Mouse (Mus musculus): ENCODE measurements around the gene Bcas1. TPM values are rescaled to one million over a fixed set of nuclear protein-coding genes. Genes with fewer than 3 reads are reported as not detected.
A peak's percentile ranks its signal among the peaks of the same experiment; 100 is the strongest.

Bcas1 gene
- polyA plus RNA-seq, 1 experiment from 2014 or later: not detected

DNA sequence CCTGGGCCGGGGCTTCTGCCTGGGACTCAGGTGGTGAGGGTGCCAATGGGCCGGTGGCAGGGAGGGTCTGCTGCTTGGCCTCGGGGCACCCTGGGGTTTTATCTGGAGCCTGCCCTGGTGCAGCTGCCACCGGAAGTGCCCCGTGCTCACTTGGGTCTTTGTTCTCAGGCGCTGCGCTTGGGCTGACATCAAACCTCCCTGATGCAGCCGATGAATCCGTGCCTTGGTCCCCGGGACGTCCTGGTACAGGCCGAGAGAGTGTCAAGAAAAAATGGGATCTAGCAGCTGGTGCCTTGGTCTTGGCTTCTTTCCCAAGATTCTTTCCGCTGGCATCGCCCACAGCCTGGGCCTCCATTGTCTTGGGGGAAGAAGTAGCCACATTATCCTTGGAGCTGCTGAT is 21.2 kb downstream of the Bcas1 start:
- no peaks in the 10 kb centered on the region for H3K36me3 ChIP-seq (ENCODE audit: control insufficient read depth, insufficient read depth, low read length)
- no peaks in the 10 kb centered on the region for H3K9me3 ChIP-seq (ENCODE audit: control insufficient read depth, low read length)
- H3K27me3 ChIP-seq (ENCODE audit: control insufficient read depth, insufficient read depth, low read length): peaks cover 13% of the 10 kb centered on the region; the same call in 1 of the 2 replicates
- no peak for ATAC-seq (ENCODE audit: low FRiP score, low TSS enrichment)
- 85% methylated on average over 14 of the region's 14 CpGs for WGBS
- H3K4me2 ChIP-seq (replicated peaks; ENCODE audit: low read depth, low read length): no peak overlapping the region
- H3K4me3 ChIP-seq (ENCODE audit: low read length): no peak overlapping the region
- H3K9ac ChIP-seq (ENCODE audit: low read depth, low read length): no peak overlapping the region
- H3K4me1 ChIP-seq (ENCODE audit: control insufficient read depth, insufficient read depth, low read length): no peaks in the 10 kb centered on the region
- no peak overlapping the region for H3K27ac ChIP-seq (ENCODE audit: low read depth, low read length)

DNA sequence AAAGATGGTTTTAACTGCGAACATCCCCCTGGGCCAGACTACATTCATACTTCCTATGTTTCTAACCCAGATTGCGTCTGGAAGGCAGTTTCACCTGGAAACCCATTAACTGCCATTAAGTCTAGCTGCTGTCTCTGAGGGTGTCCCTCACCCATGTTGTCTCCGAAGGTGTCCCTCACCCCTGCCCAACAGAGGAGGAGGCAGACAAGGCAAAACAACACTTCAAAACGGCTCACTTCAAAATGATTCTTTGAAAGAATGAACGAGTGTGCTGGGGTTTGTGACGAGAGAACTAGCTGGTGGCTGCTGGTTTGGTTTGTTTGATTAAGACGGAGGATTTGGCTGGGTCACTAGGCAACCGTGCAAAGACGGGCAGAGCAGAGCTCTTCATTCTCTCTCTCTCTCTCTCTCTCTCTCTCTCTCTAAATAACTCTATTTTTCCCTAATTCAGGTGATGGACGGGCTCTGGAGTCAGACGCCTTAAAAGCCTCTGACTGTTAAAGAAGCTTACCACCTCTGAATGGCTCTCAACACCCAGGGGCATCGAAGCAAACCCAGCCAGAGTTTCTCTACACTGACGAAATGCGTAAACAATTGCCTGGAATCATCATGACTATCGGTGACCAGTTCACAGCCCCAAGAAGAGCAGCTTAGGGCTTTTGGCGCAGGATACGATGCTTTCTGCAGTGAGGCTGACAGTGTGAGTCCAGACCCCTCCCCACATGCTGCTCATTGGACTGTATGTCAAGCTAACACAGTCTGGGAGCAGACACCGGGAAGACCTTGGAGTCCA is 22.7 kb downstream of the Bcas1 start:
- no peak overlapping the region for H3K9ac ChIP-seq (ENCODE audit: low read depth, low read length)
- no peak overlapping the region for H3K4me2 ChIP-seq (replicated peaks; ENCODE audit: low read depth, low read length)
- no peaks in the 10 kb centered on the region for H3K9me3 ChIP-seq (ENCODE audit: control insufficient read depth, low read length)
- 29% methylated on average over 18 of the region's 18 CpGs for WGBS
- H3K27me3 ChIP-seq (ENCODE audit: control insufficient read depth, insufficient read depth, low read length): peaks cover 8% of the 10 kb centered on the region; the same call in 1 of the 2 replicates
- no peak overlapping the region for H3K27ac ChIP-seq (ENCODE audit: low read depth, low read length)
- H3K4me3 ChIP-seq (ENCODE audit: low read length): no peak overlapping the region
- peaks cover 4% of the 10 kb centered on the region for H3K4me1 ChIP-seq (ENCODE audit: control insufficient read depth, insufficient read depth, low read length)
- H3K36me3 ChIP-seq (ENCODE audit: control insufficient read depth, insufficient read depth, low read length): no peaks in the 10 kb centered on the region
- ATAC-seq (ENCODE audit: low FRiP score, low TSS enrichment): no peak

DNA sequence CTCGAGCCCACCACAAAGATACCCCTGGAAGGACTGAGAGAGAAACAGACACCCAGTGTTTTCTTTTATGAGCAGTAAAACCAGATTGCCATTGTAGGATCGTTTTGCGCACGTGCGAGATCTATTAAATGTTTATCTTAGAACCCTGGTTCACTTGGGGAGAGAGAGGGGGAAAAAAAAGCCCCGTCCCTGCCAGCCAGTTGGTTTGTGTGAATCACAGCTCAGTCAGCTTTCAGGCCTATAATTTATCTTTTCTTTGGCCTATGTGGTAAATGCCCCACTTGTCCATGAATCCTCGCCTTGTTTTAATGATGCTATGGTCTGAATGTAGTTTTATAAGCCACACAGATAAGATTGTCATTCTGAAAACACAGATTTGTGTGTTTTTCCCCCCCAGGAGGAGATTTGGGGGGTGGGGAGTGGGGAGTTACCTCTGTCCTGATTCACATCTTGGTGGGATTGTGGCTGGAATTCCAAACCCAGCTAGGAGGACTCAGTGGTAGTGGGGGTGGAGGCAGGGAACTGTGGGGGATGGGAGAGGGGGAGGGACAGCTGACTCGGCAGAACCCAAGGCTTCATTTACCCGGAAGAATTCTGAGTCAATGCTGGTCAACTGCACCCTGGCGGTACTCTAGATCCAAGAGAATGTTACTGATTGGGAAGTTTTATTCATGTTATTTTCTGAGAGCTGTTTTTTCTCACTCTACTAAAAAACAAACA is 23.8 kb downstream of the Bcas1 start:
- 0 out of 2 replicates have a peak, but pooled peaks cover 2% of the 10 kb centered on the region for H3K27me3 ChIP-seq (ENCODE audit: control insufficient read depth, insufficient read depth, low read length)
- H3K9ac ChIP-seq (ENCODE audit: low read depth, low read length): no peak overlapping the region
- no peak overlapping the region for H3K27ac ChIP-seq (ENCODE audit: low read depth, low read length)
- peaks cover 4% of the 10 kb centered on the region for H3K4me1 ChIP-seq (ENCODE audit: control insufficient read depth, insufficient read depth, low read length)
- peaks cover 3% of the 10 kb centered on the region; the same call in 1 of the 2 replicates for H3K9me3 ChIP-seq (ENCODE audit: control insufficient read depth, low read length)
- WGBS: 16% methylated on average over 10 of the region's 10 CpGs
- ATAC-seq (ENCODE audit: low FRiP score, low TSS enrichment): no peak
- no peak overlapping the region for H3K4me3 ChIP-seq (ENCODE audit: low read length)
- H3K4me2 ChIP-seq (replicated peaks; ENCODE audit: low read depth, low read length): no peak overlapping the region
- H3K36me3 ChIP-seq (ENCODE audit: control insufficient read depth, insufficient read depth, low read length): no peaks in the 10 kb centered on the region

DNA sequence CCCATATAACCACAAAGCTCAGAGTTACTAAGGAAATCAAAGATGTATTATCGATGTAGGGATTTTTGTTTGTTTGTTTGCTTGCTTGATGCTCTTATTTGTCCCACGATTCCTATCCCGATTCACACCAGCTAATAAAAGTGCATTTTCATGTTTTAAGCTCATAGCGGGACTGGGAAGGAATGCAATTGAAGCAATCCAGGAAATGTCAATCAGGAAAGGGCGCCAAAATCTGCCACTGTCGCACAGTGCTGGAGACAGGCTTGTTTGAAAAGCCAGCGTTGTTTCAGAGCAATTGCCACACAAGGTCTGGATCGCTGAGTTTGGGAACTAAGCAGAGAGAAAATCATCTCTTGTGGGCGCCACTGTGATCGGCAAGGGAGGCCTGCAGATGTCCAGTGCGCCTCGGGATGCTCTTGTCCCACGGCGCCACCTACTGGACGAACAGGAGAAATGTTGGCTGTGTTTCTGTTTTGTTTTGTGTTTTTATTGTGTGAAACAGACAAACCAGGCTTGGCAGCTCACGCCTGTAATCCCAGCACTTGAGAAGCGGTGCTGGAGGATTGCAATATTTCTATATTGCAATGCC is 26.3 kb downstream of the Bcas1 start:
- WGBS: 2% methylated on average over 17 of the region's 17 CpGs
- ATAC-seq (ENCODE audit: low FRiP score, low TSS enrichment): 0 out of 2 replicates have a peak, but pooled peaks have one; percentile 49
- H3K4me2 ChIP-seq (replicated peaks; ENCODE audit: low read depth, low read length): peak overlapping the region; percentile 49

DNA sequence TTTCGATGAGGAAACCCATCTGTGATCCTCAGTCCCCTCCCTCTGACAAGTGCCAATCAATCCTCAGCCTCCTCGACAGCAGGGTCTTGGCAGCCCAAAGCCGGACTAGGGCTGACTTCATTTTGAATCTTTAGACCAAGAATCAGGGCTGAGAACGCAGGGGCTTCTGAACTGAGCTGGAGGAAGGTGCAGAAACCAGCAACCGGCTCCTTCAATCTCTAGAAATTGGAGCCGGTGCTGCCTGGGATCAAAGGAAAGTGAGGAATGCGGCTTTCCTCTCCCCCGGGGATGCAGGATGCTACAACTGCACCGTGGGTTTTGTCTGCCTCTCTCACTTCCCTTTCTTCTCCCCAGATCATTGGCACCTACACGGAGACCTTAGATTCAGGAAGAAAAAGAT is 27.0 kb downstream of the Bcas1 start:
- H3K27me3 ChIP-seq (ENCODE audit: control insufficient read depth, insufficient read depth, low read length): no peaks in the 10 kb centered on the region
- no peak overlapping the region for H3K9ac ChIP-seq (ENCODE audit: low read depth, low read length)
- no peak overlapping the region for H3K27ac ChIP-seq (ENCODE audit: low read depth, low read length)
- peaks cover 3% of the 10 kb centered on the region; the same call in 1 of the 2 replicates for H3K9me3 ChIP-seq (ENCODE audit: control insufficient read depth, low read length)
- peak overlapping the region; percentile 49 for H3K4me2 ChIP-seq (replicated peaks; ENCODE audit: low read depth, low read length)
- no peaks in the 10 kb centered on the region for H3K36me3 ChIP-seq (ENCODE audit: control insufficient read depth, insufficient read depth, low read length)
- H3K4me1 ChIP-seq (ENCODE audit: control insufficient read depth, insufficient read depth, low read length): peaks cover 4% of the 10 kb centered on the region
- ATAC-seq (ENCODE audit: low FRiP score, low TSS enrichment): no peak
- WGBS: under 1% methylated on average over 10 of the region's 10 CpGs
- peak overlapping the region; percentile 23; the same call in 1 of the 2 replicates for H3K4me3 ChIP-seq (ENCODE audit: low read length)

More for the DNA sequence above, 26.3 kb downstream of the Bcas1 start:
- Histone ChIP-seq H3K9me3 (ENCODE audit: control insufficient read depth, low read length) (peaks cover 3% of the 10 kb centered on the region; the same call in 1 of the 2 replicates), H3K9ac (ENCODE audit: low read depth, low read length) (peak overlapping the region; percentile 28; the same call in 1 of the 2 replicates), H3K27me3 (ENCODE audit: control insufficient read depth, insufficient read depth, low read length) (no peaks in the 10 kb centered on the region), H3K4me3 (ENCODE audit: low read length) (peak overlapping the region; percentile 23), H3K27ac (ENCODE audit: low read depth, low read length) (no peak overlapping the region), H3K4me1 (ENCODE audit: control insufficient read depth, insufficient read depth, low read length) (peaks cover 4% of the 10 kb centered on the region), H3K36me3 (ENCODE audit: control insufficient read depth, insufficient read depth, low read length) (no peaks in the 10 kb centered on the region)

DNA sequence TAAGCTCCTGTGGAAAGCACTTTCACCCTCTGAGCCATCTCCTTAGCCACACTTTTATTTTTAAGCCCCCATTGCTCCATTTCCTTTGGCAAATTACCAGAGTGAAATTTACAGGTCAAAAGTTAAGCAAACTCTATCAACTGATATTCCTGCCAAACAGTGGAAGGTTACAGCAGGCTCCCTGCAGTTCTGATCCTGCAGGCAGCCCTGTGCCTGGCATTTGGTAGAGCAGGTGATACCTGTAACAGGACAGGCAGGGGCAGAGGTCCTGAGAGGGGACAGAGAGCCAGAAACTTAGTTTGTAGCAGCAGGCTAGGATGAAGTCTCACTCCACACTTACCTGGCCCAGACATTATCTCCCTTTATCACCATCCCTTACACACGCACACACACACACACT is 35.7 kb downstream of the Bcas1 start:
- H3K4me2 ChIP-seq (replicated peaks; ENCODE audit: low read depth, low read length): no peak overlapping the region
- ATAC-seq (ENCODE audit: low FRiP score, low TSS enrichment): no peak
- no peak overlapping the region for H3K27ac ChIP-seq (ENCODE audit: low read depth, low read length)
- WGBS: 86% methylated on average over 1 of the region's 1 CpGs
- H3K27me3 ChIP-seq (ENCODE audit: control insufficient read depth, insufficient read depth, low read length): no peaks in the 10 kb centered on the region
- H3K9ac ChIP-seq (ENCODE audit: low read depth, low read length): no peak overlapping the region
- no peaks in the 10 kb centered on the region for H3K4me1 ChIP-seq (ENCODE audit: control insufficient read depth, insufficient read depth, low read length)
- H3K9me3 ChIP-seq (ENCODE audit: control insufficient read depth, low read length): no peaks in the 10 kb centered on the region
- H3K36me3 ChIP-seq (ENCODE audit: control insufficient read depth, insufficient read depth, low read length): no peaks in the 10 kb centered on the region
- H3K4me3 ChIP-seq (ENCODE audit: low read length): no peak overlapping the region

DNA sequence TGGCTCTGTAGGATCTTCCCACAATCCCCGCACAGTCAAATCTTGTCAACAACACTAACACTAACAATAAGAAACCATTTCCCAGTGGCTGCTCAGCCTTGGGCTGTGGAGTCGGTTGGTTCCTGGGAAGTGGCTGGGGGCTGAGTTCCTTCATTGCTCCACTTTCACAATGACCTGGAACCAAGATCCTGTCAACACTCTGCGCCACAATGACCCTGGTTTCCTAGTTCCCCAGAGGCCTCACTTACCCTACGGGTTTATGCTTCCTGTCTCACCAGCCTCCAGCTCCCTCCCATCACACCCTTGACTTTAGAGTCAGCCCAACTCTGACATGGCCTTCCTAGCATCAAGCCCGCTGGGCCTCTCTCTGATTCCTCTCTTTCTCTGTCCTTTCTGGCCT is 39.3 kb downstream of the Bcas1 start:
- Histone ChIP-seq H3K9me3 (ENCODE audit: control insufficient read depth, low read length) (no peaks in the 10 kb centered on the region), H3K9ac (ENCODE audit: low read depth, low read length) (no peak overlapping the region), H3K4me2 (replicated peaks; ENCODE audit: low read depth, low read length) (no peak overlapping the region), H3K27me3 (ENCODE audit: control insufficient read depth, insufficient read depth, low read length) (no peaks in the 10 kb centered on the region), H3K27ac (ENCODE audit: low read depth, low read length) (no peak overlapping the region), H3K36me3 (ENCODE audit: control insufficient read depth, insufficient read depth, low read length) (no peaks in the 10 kb centered on the region), H3K4me3 (ENCODE audit: low read length) (no peak overlapping the region), H3K4me1 (ENCODE audit: control insufficient read depth, insufficient read depth, low read length) (no peaks in the 10 kb centered on the region)
- WGBS: 65% methylated on average over 5 of the region's 5 CpGs
- no peak for ATAC-seq (ENCODE audit: low FRiP score, low TSS enrichment)

DNA sequence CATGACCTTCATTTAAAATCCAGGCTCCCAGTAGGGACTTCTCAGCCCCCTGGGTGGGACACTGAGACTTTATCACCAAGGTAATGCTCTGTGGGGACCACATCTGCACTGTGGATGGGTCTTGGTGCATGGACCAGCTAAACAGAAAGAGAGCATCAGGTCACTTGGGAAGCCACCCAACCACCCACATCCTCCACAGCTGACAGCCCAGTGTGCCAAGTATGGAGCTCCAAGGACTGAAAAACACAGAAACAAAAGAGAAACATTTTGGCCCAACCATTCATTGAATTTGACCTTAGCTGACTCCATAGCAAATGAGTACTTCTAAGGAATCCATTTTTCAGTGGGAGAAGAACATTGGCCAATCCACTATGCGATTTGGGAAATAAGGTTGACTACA is 42.1 kb downstream of the Bcas1 start:
- H3K27ac ChIP-seq (ENCODE audit: low read depth, low read length): no peak overlapping the region
- no peaks in the 10 kb centered on the region for H3K27me3 ChIP-seq (ENCODE audit: control insufficient read depth, insufficient read depth, low read length)
- no peaks in the 10 kb centered on the region for H3K9me3 ChIP-seq (ENCODE audit: control insufficient read depth, low read length)
- H3K4me2 ChIP-seq (replicated peaks; ENCODE audit: low read depth, low read length): no peak overlapping the region
- ATAC-seq (ENCODE audit: low FRiP score, low TSS enrichment): no peak
- H3K4me3 ChIP-seq (ENCODE audit: low read length): no peak overlapping the region
- H3K36me3 ChIP-seq (ENCODE audit: control insufficient read depth, insufficient read depth, low read length): no peaks in the 10 kb centered on the region
- H3K9ac ChIP-seq (ENCODE audit: low read depth, low read length): no peak overlapping the region
- 95% methylated on average over 1 of the region's 1 CpGs for WGBS
- no peaks in the 10 kb centered on the region for H3K4me1 ChIP-seq (ENCODE audit: control insufficient read depth, insufficient read depth, low read length)
